8 mouse cellular contexts compared by ENCODE assay signal in genomic region chrX:50537122-50537784, GRCm38 (mm10).
DNase-seq lines count a peak whose midpoint lies in the region; ATAC-seq and TF ChIP-seq lines count a peak whose summit lies in the region.

No protein-coding gene starts in this region.

- 0 out of 2 replicates have a peak overlapping the region, but pooled peaks have one; percentile 30 for H3K27ac ChIP-seq in forebrain, embryonic 10.5 days
- H3K27ac ChIP-seq in heart, postnatal 0 days (ENCODE audit: low read depth), result no peak overlapping the region
- no peak overlapping the region for H3K27ac ChIP-seq in liver, postnatal 0 days (ENCODE audit: low read depth)
- 0 out of 2 replicates have a peak overlapping the region, but pooled peaks have one; percentile 33 for H3K27ac ChIP-seq in neural tube, embryonic 15.5 days (replicated peaks)

- H3K9me3 ChIP-seq in G1E (replicated peaks), result no peaks in the 10 kb centered on the region
- H3K9me3 ChIP-seq in forebrain, embryonic 10.5 days, result no peaks in the 10 kb centered on the region
- no peaks in the 10 kb centered on the region for H3K9me3 ChIP-seq in heart, postnatal 0 days (replicated peaks; ENCODE audit: control insufficient read depth, low read length)
- H3K9me3 ChIP-seq in liver, postnatal 0 days (ENCODE audit: low read length), result no peaks in the 10 kb centered on the region
- H3K9me3 ChIP-seq in neural tube, embryonic 15.5 days (replicated peaks), result no peaks in the 10 kb centered on the region

- H3K27me3 ChIP-seq in G1E (ENCODE audit: insufficient read depth, low read length), result no peaks in the 10 kb centered on the region
- H3K27me3 ChIP-seq in forebrain, embryonic 10.5 days (ENCODE audit: poor library complexity, severe bottlenecking), result no peaks in the 10 kb centered on the region
- H3K27me3 ChIP-seq in heart, postnatal 0 days (ENCODE audit: control insufficient read depth, insufficient read depth, low read length), result no peaks in the 10 kb centered on the region
- no peaks in the 10 kb centered on the region for H3K27me3 ChIP-seq in liver, postnatal 0 days (ENCODE audit: insufficient read depth, low read length)
- H3K27me3 ChIP-seq in neural tube, embryonic 15.5 days (replicated peaks), result no peaks in the 10 kb centered on the region

- no peaks in the 10 kb centered on the region for H3K36me3 ChIP-seq in G1E (replicated peaks)
- no peaks in the 10 kb centered on the region for H3K36me3 ChIP-seq in forebrain, embryonic 10.5 days (replicated peaks)
- H3K36me3 ChIP-seq in heart, postnatal 0 days (replicated peaks; ENCODE audit: control insufficient read depth, insufficient read depth, low read length), result no peaks in the 10 kb centered on the region
- H3K36me3 ChIP-seq in liver, postnatal 0 days (replicated peaks; ENCODE audit: insufficient read depth, low read length), result no peaks in the 10 kb centered on the region
- H3K36me3 ChIP-seq in neural tube, embryonic 15.5 days, result no peaks in the 10 kb centered on the region

- no peak for TF ChIP-seq EP300 in heart, postnatal 0 days (IDR thresholded peaks at IDR 0.05; ENCODE audit: low read depth)
- no peak for TF ChIP-seq EP300 in liver, postnatal 0 days (IDR thresholded peaks at IDR 0.05; ENCODE audit: low read depth)

- WGBS in forebrain, embryonic 10.5 days, result 56% methylated on average over 19 of the region's 19 CpGs
- 58% methylated on average over 19 of the region's 19 CpGs for WGBS in heart, postnatal 0 days
- WGBS in liver, postnatal 0 days (ENCODE audit: insufficient replicate concordance), result 47% methylated on average over 19 of the region's 19 CpGs
- 56% methylated on average over 19 of the region's 19 CpGs for WGBS in neural tube, embryonic 15.5 days

- H3K9ac ChIP-seq in heart, postnatal 0 days (replicated peaks; ENCODE audit: low read depth, low read length), result 0 out of 2 replicates have a peak overlapping the region, but pooled peaks have one; percentile 26
- H3K9ac ChIP-seq in liver, postnatal 0 days (replicated peaks), result no peak overlapping the region
- peak overlapping the region; percentile 23; the same call in 1 of the 2 replicates for H3K9ac ChIP-seq in neural tube, embryonic 15.5 days (replicated peaks)

- no peaks in the 10 kb centered on the region for H3K4me1 ChIP-seq in G1E (ENCODE audit: insufficient read depth, low read depth, low read length)
- no peaks in the 10 kb centered on the region for H3K4me1 ChIP-seq in forebrain, embryonic 10.5 days
- no peaks in the 10 kb centered on the region for H3K4me1 ChIP-seq in heart, postnatal 0 days (ENCODE audit: control insufficient read depth, insufficient read depth)
- H3K4me1 ChIP-seq in liver, postnatal 0 days (ENCODE audit: insufficient read depth), result no peaks in the 10 kb centered on the region
- H3K4me1 ChIP-seq in neural tube, embryonic 15.5 days, result no peaks in the 10 kb centered on the region

- TF ChIP-seq CTCF in G1E (IDR thresholded peaks at IDR 0.05; ENCODE audit: low read depth, low read length), result no peak
- no peak for TF ChIP-seq CTCF in heart, postnatal 0 days (IDR thresholded peaks at IDR 0.05; ENCODE audit: low read depth)
- no peak for TF ChIP-seq CTCF in liver, postnatal 0 days (IDR thresholded peaks at IDR 0.05; ENCODE audit: low read depth)

- peak overlapping the region; percentile 46 for H3K4me2 ChIP-seq in heart, postnatal 0 days (ENCODE audit: low read depth, low read length)
- peak overlapping the region; percentile 55 for H3K4me2 ChIP-seq in liver, postnatal 0 days (ENCODE audit: low read depth, low read length)
- H3K4me2 ChIP-seq in neural tube, embryonic 15.5 days, result peak overlapping the region; percentile 40

- peak overlapping the region; percentile 66 for H3K4me3 ChIP-seq in G1E (ENCODE audit: low read depth, low read length)
- peak overlapping the region; percentile 50 for H3K4me3 ChIP-seq in forebrain, embryonic 10.5 days
- H3K4me3 ChIP-seq in heart, postnatal 0 days (ENCODE audit: low read depth, low read length), result peak overlapping the region; percentile 45
- peak overlapping the region; percentile 44 for H3K4me3 ChIP-seq in liver, postnatal 0 days (ENCODE audit: low read depth, low read length)
- H3K4me3 ChIP-seq in neural tube, embryonic 15.5 days (replicated peaks), result peak overlapping the region; percentile 43

- no peak; the same call in 1 of the 2 replicates for ATAC-seq in G1E (ENCODE audit: extremely low read depth, insufficient number of reproducible peaks, low FRiP score, poor library complexity, severe bottlenecking)
- ATAC-seq in heart, postnatal 0 days (ENCODE audit: insufficient read depth, low read depth), result no peak
- 0 out of 2 replicates have a peak, but pooled peaks have one; percentile 35 for ATAC-seq in liver, postnatal 0 days
- peak; percentile 70; the same call in 1 of the 2 replicates for ATAC-seq in neural tube, embryonic 15.5 days (ENCODE audit: low FRiP score)

- no peak for DNase-seq in G1E (ENCODE audit: low spot score)
- peak; percentile 16 for DNase-seq in c-Kit-negative CD71-positive TER-119-positive erythroid progenitor cells, embryonic 14.5 days (ENCODE audit: low read depth, low spot score)
- DNase-seq in forebrain, embryonic 10.5 days (ENCODE audit: extremely low spot score, low spot score), result peak; percentile 35
- DNase-seq in heart, postnatal 0 days (ENCODE audit: low spot score), result peak; percentile 7
- DNase-seq in kidney, postnatal 25 days, result peak; percentile 65 to 80
- peak; percentile 50 for DNase-seq in liver, postnatal 0 days
- DNase-seq in thymus, postnatal 36 days, result peak; percentile 26 to 40

Comparison
In these comparisons a context has a peak if more than half of its experiments do, and no peak if none do; other contexts are left out.
1. ATAC-seq: peak in liver, postnatal 0 days (single experiment) and neural tube, embryonic 15.5 days (single experiment); none in G1E (single experiment) and heart, postnatal 0 days (single experiment).
2. H3K27ac ChIP-seq: peak in forebrain, embryonic 10.5 days (single experiment) and neural tube, embryonic 15.5 days (single experiment); none in heart, postnatal 0 days (single experiment) and liver, postnatal 0 days (single experiment).
3. Peak in every context shown above with its lines, with median percentiles within 50 percentile points of each other: H3K4me3 ChIP-seq and H3K4me2 ChIP-seq.